Mouse (Mus musculus): ENCODE data around the gene Ears2. TPM values are rescaled to one million over a fixed set of nuclear protein-coding genes. Genes with fewer than 3 reads are reported as not detected.

Ears2 gene
- total RNA-seq, 1 experiment, result 20.5 TPM

GRCm38 (mm10) chr7:122020273-122020666 lies 46.8 kb downstream of the Ears2 start:
- Histone ChIP-seq H3K4me3 (ENCODE audit: insufficient read depth in 1 of 2, low read depth in 1 of 2, low read length in 2 of 2, poor library complexity in 1 of 2, severe bottlenecking in 1 of 2) (peak overlapping the region; percentile 74 to 92), H3K36me3 (ENCODE audit: control insufficient read depth, insufficient read depth, low read length, poor library complexity, severe bottlenecking) (peaks cover 5% of the 10 kb centered on the region; the same call in 1 of the 2 replicates), H3K27ac (ENCODE audit: insufficient read depth, low read depth, low read length, poor library complexity, severe bottlenecking) (no peak overlapping the region), H3K9me3 (ENCODE audit: control insufficient read depth, insufficient read depth, low read depth, low read length) (no peaks in the 10 kb centered on the region), H3K9ac (ENCODE audit: insufficient read depth, low read depth, low read length, poor library complexity, severe bottlenecking) (peak overlapping the region; percentile 92), H3K4me1 (ENCODE audit: control insufficient read depth in 2 of 2, insufficient read depth in 2 of 2, low read length in 2 of 2, poor library complexity in 1 of 2) (peaks cover 3 to 21% of the 10 kb centered on the region in 2 experiments; a peak in 3 of 4 replicates)
- no peak for TF ChIP-seq CHD2 (IDR thresholded peaks at IDR 0.05; ENCODE audit: low read depth, low read length)
- no peak for TF ChIP-seq MAFK (IDR thresholded peaks at IDR 0.05; ENCODE audit: insufficient read depth, low read depth, low read length)
- TF ChIP-seq HCFC1 (IDR thresholded peaks at IDR 0.05; ENCODE audit: borderline replicate concordance, insufficient read depth, low read length), result no peak
- no peak for TF ChIP-seq ZC3H11A (IDR thresholded peaks at IDR 0.05; ENCODE audit: borderline replicate concordance, low read depth, low read length)
- no peak for TF ChIP-seq ZNF384 (IDR thresholded peaks at IDR 0.05; ENCODE audit: low read depth, low read length)
- in situ Hi-C loops (cut with MboI; ENCODE audit: low sequenced_read_pairs in 2 of 2, unreplicated experiment in 2 of 2), result no loop called here
- no peak for DNase-seq (ENCODE audit: low read depth, low spot score)

GRCm38 (mm10) chr7:122018978-122019377 lies 48.1 kb downstream of the Ears2 start:
- no peak for TF ChIP-seq ZC3H11A (IDR thresholded peaks at IDR 0.05; ENCODE audit: borderline replicate concordance, low read depth, low read length)
- no peak for TF ChIP-seq CHD2 (IDR thresholded peaks at IDR 0.05; ENCODE audit: low read depth, low read length)
- TF ChIP-seq MAFK (IDR thresholded peaks at IDR 0.05; ENCODE audit: insufficient read depth, low read depth, low read length), result no peak
- no peak for TF ChIP-seq ZNF384 (IDR thresholded peaks at IDR 0.05; ENCODE audit: low read depth, low read length)
- no peak for TF ChIP-seq HCFC1 (IDR thresholded peaks at IDR 0.05; ENCODE audit: borderline replicate concordance, insufficient read depth, low read length)
- Histone ChIP-seq H3K27ac (ENCODE audit: insufficient read depth, low read depth, low read length, poor library complexity, severe bottlenecking) (peak overlapping the region; percentile 9; the same call in 1 of the 2 replicates), H3K4me3 (ENCODE audit: insufficient read depth in 1 of 2, low read depth in 1 of 2, low read length in 2 of 2, poor library complexity in 1 of 2, severe bottlenecking in 1 of 2) (peak overlapping the region; percentile 37 to 69), H3K4me1 (ENCODE audit: control insufficient read depth in 2 of 2, insufficient read depth in 2 of 2, low read length in 2 of 2, poor library complexity in 1 of 2) (peaks cover 3 to 28% of the 10 kb centered on the region in 2 experiments; a peak in 3 of 4 replicates), H3K9ac (ENCODE audit: insufficient read depth, low read depth, low read length, poor library complexity, severe bottlenecking) (peak overlapping the region; percentile 20; the same call in 1 of the 2 replicates), H3K36me3 (ENCODE audit: control insufficient read depth, insufficient read depth, low read length, poor library complexity, severe bottlenecking) (peaks cover 5% of the 10 kb centered on the region; the same call in 1 of the 2 replicates), H3K9me3 (ENCODE audit: control insufficient read depth, insufficient read depth, low read depth, low read length) (no peaks in the 10 kb centered on the region)
- DNase-seq (ENCODE audit: low read depth, low spot score), result peak; percentile 39
- in situ Hi-C loops (cut with MboI; ENCODE audit: low sequenced_read_pairs in 2 of 2, unreplicated experiment in 2 of 2), result no loop called here

- Histone ChIP-seq H3K9ac (ENCODE audit: insufficient read depth, low read depth, low read length, poor library complexity, severe bottlenecking) (peak overlapping the region; percentile 20; the same call in 1 of the 2 replicates), H3K4me1 (ENCODE audit: control insufficient read depth in 2 of 2, insufficient read depth in 2 of 2, low read length in 2 of 2, poor library complexity in 1 of 2) (peaks cover 3 to 28% of the 10 kb centered on the region in 2 experiments; a peak in 3 of 4 replicates), H3K27ac (ENCODE audit: insufficient read depth, low read depth, low read length, poor library complexity, severe bottlenecking) (peak overlapping the region; percentile 9; the same call in 1 of the 2 replicates), H3K36me3 (ENCODE audit: control insufficient read depth, insufficient read depth, low read length, poor library complexity, severe bottlenecking) (peaks cover 5% of the 10 kb centered on the region; the same call in 1 of the 2 replicates), H3K4me3 (ENCODE audit: insufficient read depth in 1 of 2, low read depth in 1 of 2, low read length in 2 of 2, poor library complexity in 1 of 2, severe bottlenecking in 1 of 2) (peak overlapping the region; percentile 37 to 69), H3K9me3 (ENCODE audit: control insufficient read depth, insufficient read depth, low read depth, low read length) (no peaks in the 10 kb centered on the region)
- DNase-seq (ENCODE audit: low read depth, low spot score), result peak; percentile 40
- in situ Hi-C loops (cut with MboI; ENCODE audit: low sequenced_read_pairs in 2 of 2, unreplicated experiment in 2 of 2), result no loop called here
- TF ChIP-seq ZC3H11A (IDR thresholded peaks at IDR 0.05; ENCODE audit: borderline replicate concordance, low read depth, low read length), result no peak
- TF ChIP-seq MAFK (IDR thresholded peaks at IDR 0.05; ENCODE audit: insufficient read depth, low read depth, low read length), result no peak
- no peak for TF ChIP-seq CHD2 (IDR thresholded peaks at IDR 0.05; ENCODE audit: low read depth, low read length)
- TF ChIP-seq ZNF384 (IDR thresholded peaks at IDR 0.05; ENCODE audit: low read depth, low read length), result no peak
- no peak for TF ChIP-seq HCFC1 (IDR thresholded peaks at IDR 0.05; ENCODE audit: borderline replicate concordance, insufficient read depth, low read length)
These were observed 48.8 kb downstream of the Ears2 start for GRCm38 (mm10) chr7:122018247-122018646.

GRCm38 (mm10) chr7:122015734-122016133 lies 51.3 kb downstream of the Ears2 start:
- DNase-seq (ENCODE audit: low read depth, low spot score), result no peak
- TF ChIP-seq ZC3H11A (IDR thresholded peaks at IDR 0.05; ENCODE audit: borderline replicate concordance, low read depth, low read length) (no peak), CHD2 (IDR thresholded peaks at IDR 0.05; ENCODE audit: low read depth, low read length) (no peak), ZNF384 (IDR thresholded peaks at IDR 0.05; ENCODE audit: low read depth, low read length) (no peak), MAFK (IDR thresholded peaks at IDR 0.05; ENCODE audit: insufficient read depth, low read depth, low read length) (no peak), HCFC1 (IDR thresholded peaks at IDR 0.05; ENCODE audit: borderline replicate concordance, insufficient read depth, low read length) (no peak)
- peaks cover 3 to 28% of the 10 kb centered on the region in 2 experiments; a peak in 3 of 4 replicates for H3K4me1 ChIP-seq (ENCODE audit: control insufficient read depth in 2 of 2, insufficient read depth in 2 of 2, low read length in 2 of 2, poor library complexity in 1 of 2)
- H3K36me3 ChIP-seq (ENCODE audit: control insufficient read depth, insufficient read depth, low read length, poor library complexity, severe bottlenecking), result peaks cover 13% of the 10 kb centered on the region; the same call in 1 of the 2 replicates
- peak overlapping the region; percentile 23; the same call in 1 of the 2 replicates for H3K9ac ChIP-seq (ENCODE audit: insufficient read depth, low read depth, low read length, poor library complexity, severe bottlenecking)
- in situ Hi-C loops (cut with MboI; ENCODE audit: low sequenced_read_pairs in 2 of 2, unreplicated experiment in 2 of 2), result no loop called here
- 0 out of 4 replicates have a peak overlapping the region, but pooled peaks of 1 of the 2 experiments have one; percentile 28 for H3K4me3 ChIP-seq (ENCODE audit: insufficient read depth in 1 of 2, low read depth in 1 of 2, low read length in 2 of 2, poor library complexity in 1 of 2, severe bottlenecking in 1 of 2)
- H3K27ac ChIP-seq (ENCODE audit: insufficient read depth, low read depth, low read length, poor library complexity, severe bottlenecking), result no peak overlapping the region
- H3K9me3 ChIP-seq (ENCODE audit: control insufficient read depth, insufficient read depth, low read depth, low read length), result no peaks in the 10 kb centered on the region
